Mouse (Mus musculus): ENCODE results near the gene Slc11a1. TPM values are rescaled to one million over a fixed set of nuclear protein-coding genes. Genes with fewer than 3 reads are reported as not detected.
"Not testable (repeated sequence)": the region's sequence is repeated elsewhere in the genome, so short reads cannot be mapped to it uniquely, and the experiment has no call there.

The Slc11a1 gene
- polyA plus RNA-seq, 1 experiment from 2014 or later, result 2.9 TPM

- Histone ChIP-seq H3K9ac (no peak overlapping the region), H3K4me1 (peaks cover 20% of the 10 kb centered on the region), H3K4me3 (no peak overlapping the region), H3K4me2 (replicated peaks) (no peak overlapping the region), H3K9me3 (peaks cover 3% of the 10 kb centered on the region; the same call in 1 of the 2 replicates), H3K36me3 (peaks cover 13% of the 10 kb centered on the region; the same call in 1 of the 2 replicates), H3K27ac (no peak overlapping the region), H3K27me3 (no peaks in the 10 kb centered on the region)
- ATAC-seq (ENCODE audit: low FRiP score, low read depth), result no peak
- 63% methylated on average over 3 of the region's 4 CpGs for WGBS
These were observed 36.4 kb upstream of the Slc11a1 start for GRCm38 (mm10) chr1:74338626-74339025.

GRCm38 (mm10) chr1:74339917-74340316, 35.1 kb upstream of the Slc11a1 start:
- no peak overlapping the region for H3K27ac ChIP-seq
- peaks cover 13% of the 10 kb centered on the region; the same call in 1 of the 2 replicates for H3K36me3 ChIP-seq
- no peak for ATAC-seq (ENCODE audit: low FRiP score, low read depth)
- 94% methylated on average over 9 of the region's 9 CpGs for WGBS
- no peak overlapping the region for H3K9ac ChIP-seq
- H3K4me2 ChIP-seq (replicated peaks), result no peak overlapping the region
- peaks cover 21% of the 10 kb centered on the region for H3K4me1 ChIP-seq
- H3K4me3 ChIP-seq, result no peak overlapping the region
- peaks cover 3% of the 10 kb centered on the region; the same call in 1 of the 2 replicates for H3K9me3 ChIP-seq
- H3K27me3 ChIP-seq, result no peaks in the 10 kb centered on the region

- Histone ChIP-seq H3K9me3 (peaks cover 3% of the 10 kb centered on the region; the same call in 1 of the 2 replicates), H3K4me2 (replicated peaks) (no peak overlapping the region), H3K4me3 (no peak overlapping the region), H3K4me1 (peaks cover 18% of the 10 kb centered on the region), H3K27ac (no peak overlapping the region), H3K27me3 (no peaks in the 10 kb centered on the region), H3K9ac (no peak overlapping the region), H3K36me3 (peaks cover 13% of the 10 kb centered on the region; the same call in 1 of the 2 replicates)
- 91% methylated on average over 6 of the region's 6 CpGs for WGBS
- no peak for ATAC-seq (ENCODE audit: low FRiP score, low read depth)
These were observed 34.6 kb upstream of the Slc11a1 start for GRCm38 (mm10) chr1:74340361-74340764.

DNA sequence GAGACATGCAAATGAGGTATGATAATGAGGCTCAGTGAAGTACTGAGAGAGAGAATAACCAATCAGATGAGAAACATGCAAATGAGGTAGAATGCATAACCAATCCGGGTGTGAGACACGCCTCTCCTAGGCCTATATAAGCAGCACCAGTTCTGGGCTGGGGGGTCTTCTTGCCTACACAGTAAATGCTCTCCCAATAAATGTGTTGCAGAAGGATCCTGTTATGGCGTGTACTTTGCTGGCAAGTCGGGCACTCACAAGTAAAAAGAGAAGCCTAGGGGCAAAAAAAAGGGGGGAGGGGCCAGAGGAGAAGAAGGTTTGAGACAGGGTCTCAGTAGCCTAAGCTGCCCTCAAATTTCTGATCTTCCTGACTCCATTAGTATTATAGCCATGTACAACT, 34.0 kb upstream of the Slc11a1 start:
- Histone ChIP-seq H3K36me3 (peaks cover 13% of the 10 kb centered on the region; the same call in 1 of the 2 replicates), H3K4me1 (peaks cover 20% of the 10 kb centered on the region)
- H3K4me3 ChIP-seq; ATAC-seq (ENCODE audit: low FRiP score, low read depth); H3K9me3 ChIP-seq; H3K4me2 ChIP-seq (replicated peaks); H3K27ac ChIP-seq; H3K9ac ChIP-seq; H3K27me3 ChIP-seq: not testable (repeated sequence)
- WGBS, result 79% methylated on average over 4 of the region's 4 CpGs

- no peak for ATAC-seq (ENCODE audit: low FRiP score, low read depth)
These were observed 33.1 kb upstream of the Slc11a1 start for GRCm38 (mm10) chr1:74341898-74342297.

GRCm38 (mm10) chr1:74342308-74342707, 32.7 kb upstream of the Slc11a1 start:
- peaks cover 13% of the 10 kb centered on the region; the same call in 1 of the 2 replicates for H3K36me3 ChIP-seq
- H3K4me2 ChIP-seq (replicated peaks), result no peak overlapping the region
- H3K9ac ChIP-seq, result no peak overlapping the region
- 96% methylated on average over 1 of the region's 1 CpGs for WGBS
- ATAC-seq (ENCODE audit: low FRiP score, low read depth), result no peak
- H3K27me3 ChIP-seq, result no peaks in the 10 kb centered on the region
- no peak overlapping the region for H3K4me3 ChIP-seq
- peaks cover 3% of the 10 kb centered on the region; the same call in 1 of the 2 replicates for H3K9me3 ChIP-seq
- H3K4me1 ChIP-seq, result peaks cover 20% of the 10 kb centered on the region
- H3K27ac ChIP-seq, result no peak overlapping the region

More at GRCm38 (mm10) chr1:74341898-74342297, 33.1 kb upstream of the Slc11a1 start:
- Histone ChIP-seq H3K9me3 (peaks cover 3% of the 10 kb centered on the region; the same call in 1 of the 2 replicates), H3K4me1 (peaks cover 20% of the 10 kb centered on the region), H3K36me3 (peaks cover 13% of the 10 kb centered on the region; the same call in 1 of the 2 replicates), H3K27ac (no peak overlapping the region), H3K4me2 (replicated peaks) (no peak overlapping the region), H3K27me3 (no peaks in the 10 kb centered on the region), H3K4me3 (no peak overlapping the region), H3K9ac (no peak overlapping the region)
- WGBS, result 89% methylated on average over 7 of the region's 7 CpGs

DNA sequence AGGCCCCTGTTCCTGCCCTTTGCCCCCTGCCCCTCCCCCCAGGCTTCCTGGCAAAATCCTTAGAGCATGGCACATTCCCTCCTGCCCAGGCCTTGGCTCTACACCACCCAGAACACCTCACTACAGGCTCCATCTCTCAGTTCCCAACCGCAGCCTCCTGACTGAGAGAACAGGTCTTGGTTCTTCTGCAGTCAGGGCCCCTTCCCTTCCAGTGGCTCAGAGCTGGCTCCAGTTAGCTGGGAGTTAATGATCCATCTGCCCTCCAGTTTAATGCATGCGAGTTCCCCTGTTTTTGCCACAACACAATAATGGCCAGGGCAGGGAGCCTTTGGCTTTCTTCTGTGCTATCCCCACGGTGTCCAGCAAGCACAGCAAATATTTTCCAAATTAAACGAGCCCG, 31.8 kb upstream of the Slc11a1 start:
- ATAC-seq (ENCODE audit: low FRiP score, low read depth), result no peak
- H3K4me3 ChIP-seq, result no peak overlapping the region

DNA sequence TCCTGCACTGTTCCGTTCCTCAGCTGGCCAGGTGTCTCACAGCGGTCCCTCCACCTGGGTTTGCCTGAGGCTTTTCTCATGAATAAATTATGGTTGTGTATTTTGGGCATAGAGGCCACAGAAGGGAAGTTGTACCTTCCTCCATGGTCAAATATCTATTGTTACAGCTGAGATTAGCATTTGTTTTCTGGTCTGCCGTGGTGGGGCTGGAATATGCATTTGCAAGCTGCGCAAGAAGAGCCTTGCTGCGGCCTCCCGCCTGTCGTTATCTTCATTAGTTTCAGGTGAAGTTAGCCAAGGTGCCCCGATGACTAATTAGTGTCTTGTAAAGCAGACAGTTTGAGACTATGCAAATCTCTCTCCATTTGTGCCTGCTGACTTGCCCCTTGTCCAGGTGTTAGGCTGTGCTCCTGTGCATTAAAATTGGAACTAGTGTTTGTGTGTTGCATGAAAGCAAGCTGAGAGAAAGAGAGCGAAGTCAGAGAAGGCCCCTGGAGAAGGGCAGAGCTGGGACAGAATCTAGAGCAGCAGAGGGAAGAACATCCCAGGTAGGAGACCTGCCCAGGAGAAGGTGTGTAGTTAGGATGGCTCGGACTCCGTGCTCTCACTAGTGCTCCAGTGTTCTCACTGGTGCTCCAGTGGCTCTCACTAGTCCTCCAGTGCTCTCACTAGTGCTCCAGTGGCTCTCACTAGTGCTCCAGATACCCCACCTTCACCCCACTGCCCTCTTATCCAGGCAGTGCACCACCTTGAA, 30.7 kb upstream of the Slc11a1 start:
- Histone ChIP-seq H3K9ac (no peak overlapping the region), H3K4me2 (replicated peaks) (no peak overlapping the region), H3K27ac (no peak overlapping the region), H3K36me3 (peaks cover 27% of the 10 kb centered on the region), H3K27me3 (no peaks in the 10 kb centered on the region), H3K4me3 (no peak overlapping the region), H3K4me1 (peaks cover 20% of the 10 kb centered on the region), H3K9me3 (peaks cover 3% of the 10 kb centered on the region; the same call in 1 of the 2 replicates)
- WGBS, result 74% methylated on average over 11 of the region's 11 CpGs
- no peak for ATAC-seq (ENCODE audit: low FRiP score, low read depth)

More for the DNA sequence above, 31.8 kb upstream of the Slc11a1 start:
- H3K4me1 ChIP-seq, result peaks cover 20% of the 10 kb centered on the region
- 0 out of 2 replicates have a peak overlapping the region, but pooled peaks have one; percentile 11 for H3K27ac ChIP-seq
- peaks cover 17% of the 10 kb centered on the region; the same call in 1 of the 2 replicates for H3K36me3 ChIP-seq
- no peak overlapping the region; the same call in 1 of the 2 replicates for H3K9ac ChIP-seq
- WGBS, result 62% methylated on average over 5 of the region's 5 CpGs
- H3K4me2 ChIP-seq (replicated peaks), result no peak overlapping the region
- peaks cover 3% of the 10 kb centered on the region; the same call in 1 of the 2 replicates for H3K9me3 ChIP-seq
- no peaks in the 10 kb centered on the region for H3K27me3 ChIP-seq

- WGBS, result 93% methylated on average over 13 of the region's 13 CpGs
- Histone ChIP-seq H3K9ac (no peak overlapping the region), H3K4me2 (replicated peaks) (no peak overlapping the region), H3K27me3 (no peaks in the 10 kb centered on the region), H3K4me3 (no peak overlapping the region), H3K36me3 (peaks cover 58% of the 10 kb centered on the region), H3K4me1 (no peaks in the 10 kb centered on the region), H3K27ac (no peak overlapping the region), H3K9me3 (no peaks in the 10 kb centered on the region)
- no peak for ATAC-seq (ENCODE audit: low FRiP score, low read depth)
These were observed 23.7 kb upstream of the Slc11a1 start for GRCm38 (mm10) chr1:74351185-74351769.

GRCm38 (mm10) chr1:74352532-74353096, 22.4 kb upstream of the Slc11a1 start:
- no peaks in the 10 kb centered on the region for H3K4me1 ChIP-seq
- no peak overlapping the region for H3K4me3 ChIP-seq
- no peaks in the 10 kb centered on the region for H3K9me3 ChIP-seq
- H3K27ac ChIP-seq, result no peak overlapping the region
- peaks cover 56% of the 10 kb centered on the region for H3K36me3 ChIP-seq
- no peak overlapping the region for H3K4me2 ChIP-seq (replicated peaks)
- WGBS, result 72% methylated on average over 5 of the region's 5 CpGs
- no peaks in the 10 kb centered on the region for H3K27me3 ChIP-seq
- H3K9ac ChIP-seq, result no peak overlapping the region
- no peak for ATAC-seq (ENCODE audit: low FRiP score, low read depth)

DNA sequence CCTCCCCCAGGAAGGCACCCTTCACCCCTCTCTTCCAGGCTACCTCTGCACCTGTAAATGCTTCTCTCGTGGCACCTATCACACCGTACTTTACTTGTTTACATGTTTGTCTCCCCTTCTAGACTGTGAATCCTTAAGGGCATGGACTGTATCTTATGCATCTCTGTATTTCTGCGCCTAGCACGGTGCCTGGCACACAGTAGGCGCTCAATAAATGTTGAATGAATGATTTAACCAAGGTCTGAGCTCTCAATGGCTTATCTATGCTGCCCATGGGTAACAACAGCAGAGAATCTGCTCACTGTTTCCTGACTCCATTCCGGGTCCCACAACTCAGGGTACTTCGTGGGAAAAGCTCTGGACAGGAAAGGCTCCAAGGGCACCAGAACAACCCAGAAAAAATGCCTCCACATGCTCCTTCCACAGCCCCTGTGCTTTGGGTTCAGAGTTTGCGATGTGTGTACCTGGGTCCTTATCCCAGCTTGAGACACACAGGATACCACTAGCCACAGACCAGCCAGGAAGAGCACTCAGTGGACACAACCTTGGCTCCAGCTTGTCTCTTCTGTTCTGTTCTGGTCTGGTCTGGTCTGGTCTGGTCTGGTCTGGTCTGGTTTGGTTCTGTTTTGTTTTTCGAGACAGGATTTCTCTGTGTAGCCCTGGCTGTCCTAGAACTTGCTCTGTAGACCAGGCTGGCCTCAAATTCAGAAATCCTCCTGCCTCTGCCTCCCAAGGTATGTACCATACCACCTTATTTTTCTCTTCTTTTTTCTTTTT, 21.4 kb upstream of the Slc11a1 start:
- Histone ChIP-seq H3K27ac (no peak overlapping the region), H3K4me3 (no peak overlapping the region), H3K9ac (no peak overlapping the region), H3K27me3 (no peaks in the 10 kb centered on the region), H3K9me3 (no peaks in the 10 kb centered on the region), H3K4me1 (no peaks in the 10 kb centered on the region), H3K36me3 (peaks cover 49% of the 10 kb centered on the region), H3K4me2 (replicated peaks) (no peak overlapping the region)
- WGBS, result 93% methylated on average over 9 of the region's 9 CpGs
- ATAC-seq (ENCODE audit: low FRiP score, low read depth), result no peak

All from limb, embryonic 13.5 days (tissue).